Mouse (Mus musculus): ENCODE data around the gene Slc8a2.

Slc8a2 gene

DNA sequence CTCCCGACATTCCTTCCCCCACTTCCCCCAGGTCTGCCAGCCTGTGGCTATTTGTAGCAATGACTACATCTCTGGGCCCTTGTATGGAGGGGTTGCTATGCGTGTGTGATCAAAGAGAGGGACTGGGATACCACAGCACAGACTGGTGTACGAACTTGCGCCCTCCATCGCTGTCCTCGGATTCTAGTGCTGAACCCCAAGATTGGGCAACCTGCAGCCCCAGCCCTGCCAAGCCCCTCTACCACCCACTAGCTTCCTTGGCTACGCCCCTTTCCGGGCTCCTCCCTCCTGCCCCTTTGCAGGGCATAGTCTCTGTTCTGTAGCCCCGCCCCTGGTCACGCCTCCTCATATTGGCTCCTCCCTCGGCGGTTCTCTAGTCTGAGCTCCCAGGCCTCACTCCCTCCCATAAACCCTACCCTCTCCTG, at the start of gene Slc8a2:
Gene Slc8a2 (plus strand): TSS at position 406 of the 425 bp plus-strand sequence.
- DNase-seq (ENCODE audit: extremely low spot score, low read depth, low spot score), result no peak

DNA sequence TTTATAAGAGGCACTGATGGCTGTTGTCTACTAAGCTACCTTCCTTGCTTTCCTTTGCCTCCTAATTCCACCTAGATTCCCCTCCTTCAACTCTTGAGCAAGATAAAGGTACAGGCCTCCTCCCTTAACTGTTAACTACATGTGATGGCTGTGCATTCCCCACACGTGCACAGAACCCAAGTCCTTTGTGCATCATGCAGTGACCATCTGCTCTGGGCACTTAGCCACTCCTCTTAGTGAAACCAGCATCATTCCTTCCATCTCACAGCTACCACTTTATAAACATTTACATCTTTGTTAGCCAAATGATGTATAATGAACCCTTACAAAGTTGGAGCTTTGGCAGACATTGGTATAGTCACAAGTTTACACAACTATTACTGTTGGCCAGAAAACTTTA, 49.7 kb upstream of the Slc8a2 start:
- DNase-seq (ENCODE audit: extremely low spot score, low read depth, low spot score), result no peak

DNA sequence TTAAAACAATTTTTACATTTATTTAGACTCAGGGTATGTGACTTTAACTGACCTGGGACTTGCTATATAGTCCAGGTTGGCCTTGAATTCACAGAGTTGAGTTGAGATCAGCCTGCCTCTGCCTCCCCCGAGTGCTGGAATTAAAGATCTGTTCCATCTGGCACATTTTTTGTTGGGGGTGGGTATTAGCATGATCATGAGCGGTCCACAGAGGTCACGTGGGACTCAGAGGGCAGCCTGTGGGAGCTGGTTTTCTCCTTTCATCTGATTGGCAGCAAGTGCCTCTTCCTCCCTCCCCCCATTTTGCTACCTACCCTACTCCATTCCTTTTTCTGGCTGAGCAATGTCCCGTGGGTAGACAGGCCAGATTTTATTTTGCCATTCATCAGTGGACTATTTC, 49.0 kb upstream of the Slc8a2 start:
- DNase-seq (ENCODE audit: extremely low spot score, low read depth, low spot score), result no peak

DNA sequence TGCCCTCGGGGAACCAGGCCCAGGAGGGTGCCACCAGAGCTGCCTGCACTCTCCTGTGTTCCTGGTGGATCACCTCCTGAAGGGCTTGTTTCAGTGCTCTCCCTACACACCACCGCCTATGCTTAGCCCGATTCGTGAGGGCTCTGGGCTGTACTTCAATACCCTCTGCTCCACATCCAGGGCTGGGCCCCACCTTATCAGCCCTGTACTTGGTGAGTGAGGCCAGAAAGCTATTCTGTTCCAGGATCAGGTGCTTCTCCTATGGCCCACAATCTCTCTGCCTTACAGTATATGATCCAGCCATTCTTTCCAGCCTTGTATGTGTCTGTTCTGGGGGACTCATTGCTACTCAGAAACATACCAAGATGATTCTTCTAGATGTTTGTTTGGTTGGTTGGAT, 46.3 kb upstream of the Slc8a2 start:
- no peak for DNase-seq (ENCODE audit: extremely low spot score, low read depth, low spot score)

GRCm38 (mm10) chr7:16087587-16087986, 42.0 kb upstream of the Slc8a2 start:
- DNase-seq (ENCODE audit: extremely low spot score, low read depth, low spot score), result no peak

- no peak for DNase-seq (ENCODE audit: extremely low spot score, low read depth, low spot score)
Measured at GRCm38 (mm10) chr7:16094592-16094991, 35.0 kb upstream of the Slc8a2 start.

GRCm38 (mm10) chr7:16098021-16099017, 31.3 kb upstream of the Slc8a2 start, which contains the start of gene Napa:
TSS of gene Napa (plus strand) at chr7:16098458.
- peak; percentile 99 for DNase-seq (ENCODE audit: extremely low spot score, low read depth, low spot score)

DNA sequence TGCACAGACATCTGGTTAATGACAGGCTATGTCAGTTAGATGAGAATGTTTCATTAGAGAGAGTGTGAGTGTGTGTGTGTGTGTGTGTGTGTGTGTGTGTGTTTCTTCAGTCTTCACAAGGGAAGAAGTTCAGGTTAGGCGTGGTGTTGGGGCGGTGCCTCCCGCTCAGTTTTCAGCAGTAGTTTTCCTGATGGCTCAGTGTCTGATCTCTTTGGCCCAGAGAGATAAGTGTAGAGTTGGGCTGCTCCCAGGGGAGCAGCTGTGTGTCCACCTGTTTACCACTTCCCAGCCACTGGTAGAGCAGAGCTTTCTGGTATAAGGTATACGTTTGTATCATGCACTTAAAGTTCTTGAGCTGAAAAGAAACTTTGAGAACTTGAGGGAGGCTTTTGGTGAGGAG, 29.7 kb upstream of the Slc8a2 start:
- DNase-seq (ENCODE audit: extremely low spot score, low read depth, low spot score), result no peak

DNA sequence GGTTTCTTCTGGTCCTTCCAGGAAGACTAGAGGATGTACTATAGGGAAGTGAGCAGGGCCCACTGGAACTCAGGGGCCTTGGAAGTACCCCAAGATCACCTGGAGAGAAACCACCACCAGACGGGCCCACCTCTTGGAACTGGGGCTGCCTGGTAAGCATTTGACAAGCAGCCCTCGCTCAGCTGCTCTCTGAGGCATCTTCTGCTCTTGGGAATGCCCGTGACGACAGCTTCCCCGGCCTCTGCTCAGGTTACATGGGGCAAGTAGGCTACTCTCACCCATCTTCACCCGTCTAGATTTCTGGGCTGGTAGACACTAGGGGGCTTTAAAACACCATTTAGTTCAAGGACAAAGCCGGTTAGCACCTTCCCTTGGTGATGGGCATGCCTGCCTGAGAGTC, 28.5 kb upstream of the Slc8a2 start:
- DNase-seq (ENCODE audit: extremely low spot score, low read depth, low spot score), result no peak

GRCm38 (mm10) chr7:16101726-16102475, 27.7 kb upstream of the Slc8a2 start:
- DNase-seq (ENCODE audit: extremely low spot score, low read depth, low spot score), result no peak

DNA sequence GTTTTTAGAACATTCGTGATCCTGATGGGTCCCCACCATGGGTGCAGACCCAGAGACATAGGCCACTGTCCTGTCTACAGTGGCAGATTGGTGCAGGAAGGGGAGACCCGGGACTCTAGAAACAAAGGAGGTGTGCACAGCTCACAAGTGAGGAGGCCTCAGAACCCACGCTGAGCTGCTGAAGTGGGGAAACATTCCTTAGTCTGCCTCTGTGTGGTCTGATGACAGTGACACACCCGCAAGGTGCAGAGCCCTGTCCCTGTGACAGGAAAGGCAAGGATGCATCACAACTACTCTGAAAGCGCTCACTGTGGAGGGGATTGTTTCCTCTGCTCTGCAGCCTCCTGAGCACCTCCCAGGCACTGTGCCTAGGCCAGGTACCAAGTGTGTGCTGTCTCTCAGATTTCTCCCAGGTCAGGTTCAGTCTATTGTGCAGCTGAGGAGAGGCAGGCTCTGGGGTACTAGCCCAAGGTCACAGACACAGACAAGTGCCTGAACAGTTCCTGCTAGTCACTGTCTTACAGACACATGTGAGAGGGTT, 26.9 kb upstream of the Slc8a2 start:
- DNase-seq (ENCODE audit: extremely low spot score, low read depth, low spot score), result no peak

DNA sequence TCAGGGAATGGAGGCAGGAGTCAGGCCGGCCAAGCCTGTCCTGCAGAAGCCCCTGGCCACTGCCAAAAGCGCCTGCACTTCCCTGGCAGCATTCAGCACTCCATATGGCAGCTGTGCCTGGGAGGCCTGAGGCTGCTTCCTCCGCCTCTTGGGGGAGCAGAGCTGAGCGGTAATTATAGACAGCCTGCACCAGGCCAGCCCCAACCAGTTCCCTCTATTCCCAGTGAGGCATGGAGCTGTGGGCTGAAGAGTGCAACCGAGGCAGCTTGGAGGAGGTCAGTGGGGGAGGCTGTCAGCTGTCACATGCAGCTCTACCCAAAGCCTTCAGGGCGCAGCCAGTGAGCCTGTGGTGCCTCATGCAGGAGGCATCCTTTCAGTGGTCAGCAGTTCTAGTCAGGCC, 25.9 kb upstream of the Slc8a2 start:
- no peak for DNase-seq (ENCODE audit: extremely low spot score, low read depth, low spot score)

DNA sequence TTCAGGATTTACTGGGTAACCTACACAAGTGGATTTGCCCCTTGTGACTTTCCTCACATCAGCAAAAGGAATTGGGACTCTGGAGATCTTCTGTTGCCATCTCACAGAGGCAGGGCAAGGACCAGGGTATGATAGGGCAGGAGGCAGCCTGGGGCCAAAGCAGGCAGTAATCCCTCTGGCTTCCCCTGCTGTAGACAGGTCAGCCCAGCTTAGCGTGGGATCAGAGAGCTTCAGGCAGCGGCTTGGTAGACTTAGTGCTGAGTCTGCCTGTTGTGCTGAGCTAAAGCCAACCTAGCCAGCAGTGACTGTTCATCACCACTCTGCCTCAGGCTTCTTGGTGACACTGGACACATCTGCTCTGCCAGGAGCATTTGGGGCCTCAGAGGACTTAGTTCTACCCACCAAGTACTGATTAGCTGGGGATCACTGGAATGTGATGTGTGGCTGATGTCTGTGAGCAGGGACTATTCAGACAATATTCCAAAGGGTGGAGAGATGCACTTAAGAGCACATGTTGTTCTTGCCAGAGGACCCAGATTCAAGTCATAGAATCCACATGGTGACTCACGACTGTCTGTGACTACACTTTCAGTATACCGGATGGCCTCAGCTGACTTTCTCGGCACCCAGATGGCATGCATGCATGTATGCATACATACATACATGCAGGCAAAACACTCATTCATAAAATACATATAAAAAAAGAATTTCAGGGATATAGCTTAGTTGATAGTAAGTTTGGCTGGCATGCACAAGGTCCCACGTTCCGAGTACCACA, 24.8 kb upstream of the Slc8a2 start:
- DNase-seq (ENCODE audit: extremely low spot score, low read depth, low spot score), result no peak

- DNase-seq (ENCODE audit: extremely low spot score, low read depth, low spot score), result no peak
Measured at GRCm38 (mm10) chr7:16108886-16109542, 20.6 kb upstream of the Slc8a2 start.

- no peak for DNase-seq (ENCODE audit: extremely low spot score, low read depth, low spot score)
Measured at GRCm38 (mm10) chr7:16110158-16110557, 19.5 kb upstream of the Slc8a2 start.

DNA sequence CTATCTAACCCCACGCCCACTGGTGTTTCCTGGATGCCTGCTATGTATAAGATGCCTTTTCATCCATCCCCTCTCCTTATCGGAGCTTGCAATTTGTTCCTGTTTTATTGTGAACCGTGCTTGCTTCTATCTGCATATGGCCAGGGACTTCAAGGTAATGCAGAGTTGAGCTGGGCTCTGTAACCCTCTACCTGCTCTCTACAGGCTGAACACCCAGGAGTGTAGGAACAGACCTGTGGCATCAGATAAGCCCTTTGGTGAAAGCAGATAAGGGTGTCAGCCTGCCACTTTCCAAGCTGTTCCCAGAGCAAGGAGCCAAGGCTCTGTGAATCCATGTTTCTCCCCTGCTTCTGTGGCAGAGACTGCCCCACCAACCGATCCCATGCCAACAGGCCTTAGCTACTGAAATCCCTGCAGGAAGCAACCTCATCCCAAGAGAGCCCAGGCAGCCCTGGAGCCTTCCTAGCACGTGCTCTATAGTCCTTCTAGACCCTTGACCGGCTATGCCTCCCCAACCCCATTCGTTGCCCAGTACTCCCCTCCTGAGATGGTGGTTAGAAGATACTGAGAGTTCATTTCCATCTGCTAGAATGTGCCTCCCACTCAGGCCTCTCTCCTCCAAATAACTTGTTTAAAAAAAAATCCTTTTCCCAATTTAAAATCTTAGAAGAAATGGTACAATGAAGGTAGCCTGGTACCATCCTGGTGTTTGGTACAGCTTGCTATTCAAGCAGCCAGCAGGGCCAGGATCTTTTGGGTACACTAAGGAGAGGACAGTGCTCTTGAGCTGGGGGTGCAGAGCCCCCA, 18.1 kb upstream of the Slc8a2 start:
- DNase-seq (ENCODE audit: extremely low spot score, low read depth, low spot score), result no peak

GRCm38 (mm10) chr7:16116418-16116817, 13.2 kb upstream of the Slc8a2 start:
- no peak for DNase-seq (ENCODE audit: extremely low spot score, low read depth, low spot score)

DNA sequence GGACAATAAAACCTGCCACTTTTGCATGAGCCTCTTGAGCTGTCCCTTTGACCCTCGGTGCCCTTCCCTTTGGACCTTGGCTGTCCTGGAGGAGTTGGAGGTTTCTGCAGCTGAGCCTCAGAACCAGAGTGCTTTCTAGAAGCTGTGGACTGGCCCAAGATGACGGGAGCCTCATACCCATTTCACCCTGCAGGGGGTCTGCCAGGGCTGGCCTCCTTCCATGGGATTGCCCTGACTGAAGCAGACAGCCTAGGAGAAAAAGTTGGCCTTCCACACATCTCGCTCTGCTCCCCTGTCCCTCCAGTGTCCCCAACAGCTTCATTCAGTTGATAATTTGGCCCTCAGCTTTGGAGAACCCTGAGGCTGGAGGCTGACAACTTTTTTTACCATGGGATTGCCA, 12.5 kb upstream of the Slc8a2 start:
- DNase-seq (ENCODE audit: extremely low spot score, low read depth, low spot score), result no peak

- peak; percentile 83 for DNase-seq (ENCODE audit: extremely low spot score, low read depth, low spot score)
Measured at GRCm38 (mm10) chr7:16119569-16120261, 9.9 kb upstream of the Slc8a2 start, which contains the start of gene Kptn. TSS of gene Kptn (plus strand) at chr7:16119895.
